Mouse (Mus musculus) testis, adult 2 months (tissue): ENCODE data around the gene Setd1a. TPM values are rescaled to one million over a fixed set of nuclear protein-coding genes. Genes with fewer than 3 reads are reported as not detected.

Experiments
- H3K27ac ChIP-seq: fragments of 200-500 bp; 2 replicates; pipeline ENCODE4 v1.5.1; 2012; ENCODE audit warnings: low read depth, low read length; ENCODE audit not compliant: control insufficient read depth, insufficient read depth
- H3K27me3 ChIP-seq: fragments of 200-500 bp; 2 replicates; pipeline ENCODE4 v1.6.1; 2012; ENCODE audit warnings: mild to moderate bottlenecking, low read length, moderate library complexity; ENCODE audit not compliant: control insufficient read depth, insufficient read depth
- H3K36me3 ChIP-seq: fragments of 200-500 bp; 2 replicates; pipeline ENCODE4 v1.6.1; 2012; ENCODE audit warnings: mild to moderate bottlenecking, low read length; ENCODE audit not compliant: control insufficient read depth, insufficient read depth
- H3K4me1 ChIP-seq: fragments of 200-500 bp; 2 replicates; pipeline ENCODE4 v1.6.1; 2012; ENCODE audit warnings: low read length; ENCODE audit not compliant: control insufficient read depth, insufficient read depth
- H3K4me3 ChIP-seq: fragments of 200-500 bp; 2 replicates; pipeline ENCODE4 v1.5.1; 2012; ENCODE audit warnings: low read depth, mild to moderate bottlenecking, low read length, moderate library complexity, mixed read lengths; ENCODE audit not compliant: control insufficient read depth
- CTCF ChIP-seq: fragments of 200-500 bp; IDR thresholded peaks from 2 replicates; pipeline ENCODE4 v1.5.1; 2012; ENCODE audit warnings: low read depth, mild to moderate bottlenecking, inconsistent platforms, low read length, moderate library complexity; ENCODE audit not compliant: control insufficient read depth, insufficient read depth, insufficient replicate concordance
- POLR2A ChIP-seq: fragments of 200-500 bp; IDR thresholded peaks from 2 replicates; pipeline ENCODE4 v1.6.1; 2012; ENCODE audit warnings: low read depth, mild to moderate bottlenecking, inconsistent platforms, low read length, moderate library complexity; ENCODE audit not compliant: control insufficient read depth
- polyA plus RNA-seq: library from polyadenylated mRNA; depleted of rRNA; stranded (reverse); fragments of >200 nt; gene quantifications from 2 replicates; pipeline ENCODE4 v1.2.3, GENCODE M21; 2012

Gene Setd1a
- polyA plus RNA-seq, 1 experiment = 18.2 TPM

- H3K36me3 ChIP-seq = peaks cover 2% of the 10 kb centered on the region; the same call in 1 of the 2 replicates
- peak overlapping the region; percentile 81 for H3K4me3 ChIP-seq
- H3K27me3 ChIP-seq = no peaks in the 10 kb centered on the region
- H3K4me1 ChIP-seq = peaks cover 4% of the 10 kb centered on the region; the same call in 1 of the 2 replicates
- H3K27ac ChIP-seq = peak overlapping the region; percentile 19; the same call in 1 of the 2 replicates
- TF ChIP-seq CTCF (no peak), POLR2A (no peak)
These were observed 29.7 kb upstream of the Setd1a start for GRCm38 (mm10) chr7:127746494-127747491.

GRCm38 (mm10) chr7:127747559-127748234 is 28.8 kb upstream of the Setd1a start:
- H3K4me3 ChIP-seq = peak overlapping the region; percentile 52
- peaks cover 2% of the 10 kb centered on the region; the same call in 1 of the 2 replicates for H3K36me3 ChIP-seq
- TF ChIP-seq POLR2A (peak; percentile 45; the same call in 1 of the 2 replicates), CTCF (no peak)
- H3K27me3 ChIP-seq = no peaks in the 10 kb centered on the region
- H3K27ac ChIP-seq = peak overlapping the region; percentile 19
- H3K4me1 ChIP-seq = peaks cover 4% of the 10 kb centered on the region; the same call in 1 of the 2 replicates

GRCm38 (mm10) chr7:127748235-127748560 is 28.3 kb upstream of the Setd1a start:
- Histone ChIP-seq H3K27me3 (no peaks in the 10 kb centered on the region), H3K27ac (peak overlapping the region; percentile 5), H3K36me3 (peaks cover 2% of the 10 kb centered on the region; the same call in 1 of the 2 replicates), H3K4me3 (peak overlapping the region; percentile 52), H3K4me1 (peaks cover 4% of the 10 kb centered on the region; the same call in 1 of the 2 replicates)
- TF ChIP-seq CTCF (no peak), POLR2A (no peak)

GRCm38 (mm10) chr7:127750131-127751127 is 26.0 kb upstream of the Setd1a start:
- TF ChIP-seq CTCF = no peak
- no peak for TF ChIP-seq POLR2A
- Histone ChIP-seq H3K4me1 (no peaks in the 10 kb centered on the region), H3K4me3 (no peak overlapping the region), H3K27me3 (no peaks in the 10 kb centered on the region), H3K27ac (no peak overlapping the region; the same call in 1 of the 2 replicates), H3K36me3 (peaks cover 3% of the 10 kb centered on the region; the same call in 1 of the 2 replicates)

GRCm38 (mm10) chr7:127751619-127752018 is 24.9 kb upstream of the Setd1a start:
- Histone ChIP-seq H3K36me3 (peaks cover 3% of the 10 kb centered on the region; the same call in 1 of the 2 replicates), H3K27me3 (no peaks in the 10 kb centered on the region), H3K27ac (peak overlapping the region; percentile 16; the same call in 1 of the 2 replicates), H3K4me3 (no peak overlapping the region), H3K4me1 (no peaks in the 10 kb centered on the region; the same call in 1 of the 2 replicates)
- TF ChIP-seq POLR2A (no peak), CTCF (no peak)

- peaks cover 3% of the 10 kb centered on the region; the same call in 1 of the 2 replicates for H3K36me3 ChIP-seq
- no peak overlapping the region for H3K4me3 ChIP-seq
- TF ChIP-seq POLR2A (no peak), CTCF (no peak)
- H3K27ac ChIP-seq = peak overlapping the region; percentile 77
- H3K4me1 ChIP-seq = no peaks in the 10 kb centered on the region; the same call in 1 of the 2 replicates
- H3K27me3 ChIP-seq = no peaks in the 10 kb centered on the region
These were observed 24.4 kb upstream of the Setd1a start for GRCm38 (mm10) chr7:127752069-127752468.
